Mouse (Mus musculus): ENCODE data around the gene Gng12.

DNA sequence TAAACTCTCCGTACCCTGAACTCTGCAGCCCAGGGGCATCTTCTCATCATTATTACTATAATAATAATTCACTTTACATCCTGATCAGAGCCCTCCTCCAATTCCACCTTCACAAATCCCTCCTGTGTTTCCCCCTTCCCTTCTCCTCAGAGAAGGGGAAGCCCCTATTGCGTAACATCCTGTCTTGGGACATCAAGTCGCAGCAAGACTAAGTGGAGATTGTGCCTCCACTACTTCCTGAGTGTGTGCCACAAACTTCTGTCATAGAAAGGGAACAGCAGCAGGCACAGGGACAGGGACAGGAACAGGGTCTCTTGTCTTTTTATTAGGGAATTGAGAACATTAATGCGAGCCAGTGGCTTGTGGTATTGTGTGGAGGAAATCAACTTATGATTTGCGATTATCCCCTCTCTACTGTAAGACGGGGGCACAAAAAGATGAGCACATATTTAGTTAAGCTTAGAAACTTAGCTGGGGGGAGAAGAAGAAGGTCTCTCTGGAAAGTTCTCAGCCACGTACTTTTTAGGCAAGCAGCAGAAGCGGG is 173.1 kb downstream of the Gng12 start:
- TF ChIP-seq MAFK (IDR thresholded peaks at IDR 0.05; ENCODE audit: insufficient read depth, low read depth, low read length) = no peak
- no peak for TF ChIP-seq HCFC1 (IDR thresholded peaks at IDR 0.05; ENCODE audit: borderline replicate concordance, insufficient read depth, low read length)
- no peak for TF ChIP-seq ZC3H11A (IDR thresholded peaks at IDR 0.05; ENCODE audit: borderline replicate concordance, low read depth, low read length)

Data from ES-E14 (cell line).